Mouse (Mus musculus): Measurements from ENCODE around the gene Gm49403.
"Not testable (repeated sequence)": the region's sequence is repeated elsewhere in the genome, so short reads cannot be mapped to it uniquely, and the experiment has no call there.

The Gm49403 gene

GRCm38 (mm10) chr19:8883616-8884015, at the start of gene Gm49403, which contains the start of gene Lbhd1:
TSS of gene Gm49403 (plus strand) at chr19:8883930.
TSS of gene Lbhd1 (plus strand) at chr19:8883732.
- DNase-seq, result no peak

- not testable (repeated sequence) for DNase-seq
These were observed 47.4 kb upstream of the Gm49403 start for GRCm38 (mm10) chr19:8836327-8836726.

GRCm38 (mm10) chr19:8837251-8837791, 46.4 kb upstream of the Gm49403 start, which contains the start of gene Bscl2:
TSS of gene Bscl2 (plus strand) at chr19:8837467.
- peak; percentile 90 for DNase-seq

- peak; percentile 36 for DNase-seq
These were observed 45.5 kb upstream of the Gm49403 start for GRCm38 (mm10) chr19:8838041-8838730.

- DNase-seq, result no peak
These were observed 44.4 kb upstream of the Gm49403 start, which contains the start of gene Gng3 for GRCm38 (mm10) chr19:8839103-8839907. TSS of gene Gng3 (minus strand) at chr19:8839194.

GRCm38 (mm10) chr19:8839908-8840791, 43.6 kb upstream of the Gm49403 start:
- DNase-seq, result peak; percentile 88

GRCm38 (mm10) chr19:8841012-8841411, 42.7 kb upstream of the Gm49403 start:
- DNase-seq, result no peak

GRCm38 (mm10) chr19:8842961-8843360, 40.8 kb upstream of the Gm49403 start:
- DNase-seq, result peak; percentile 75

- peak; percentile 94 for DNase-seq
These were observed 39.2 kb upstream of the Gm49403 start for GRCm38 (mm10) chr19:8844371-8845129.

GRCm38 (mm10) chr19:8848356-8848755, 35.4 kb upstream of the Gm49403 start:
- DNase-seq, result no peak

- DNase-seq, result peak; percentile 36
These were observed 33.3 kb upstream of the Gm49403 start, which contains the start of gene Lrrn4cl for GRCm38 (mm10) chr19:8850402-8850901. TSS of gene Lrrn4cl (plus strand) at chr19:8850768.

- peak; percentile 59 for DNase-seq
These were observed 32.1 kb upstream of the Gm49403 start for GRCm38 (mm10) chr19:8851639-8852038.

- no peak for DNase-seq
These were observed 31.3 kb upstream of the Gm49403 start for GRCm38 (mm10) chr19:8852236-8852928.

- DNase-seq, result no peak
These were observed 30.6 kb upstream of the Gm49403 start for GRCm38 (mm10) chr19:8853117-8853516.

GRCm38 (mm10) chr19:8857689-8858088, 26.0 kb upstream of the Gm49403 start:
- DNase-seq, result peak; percentile 84

- DNase-seq, result peak; percentile 74
These were observed 24.7 kb upstream of the Gm49403 start for GRCm38 (mm10) chr19:8859018-8859417.

GRCm38 (mm10) chr19:8864265-8864664, 19.5 kb upstream of the Gm49403 start:
- no peak for DNase-seq

- not testable (repeated sequence) for DNase-seq
These were observed 13.3 kb upstream of the Gm49403 start for GRCm38 (mm10) chr19:8870381-8870780.

GRCm38 (mm10) chr19:8870838-8871237, 12.9 kb upstream of the Gm49403 start:
- DNase-seq, result no peak
